Mouse (Mus musculus): ENCODE measurements around the gene Gm21679.
"Not testable (repeated sequence)": the region's sequence is repeated elsewhere in the genome, so short reads cannot be mapped to it uniquely, and the experiment has no call there.

Gm21679 gene

GRCm38 (mm10) chrY:29683270-29683669 is at the start of gene Gm21679:
Gene Gm21679, minus strand, starts transcription at chrY:29683370.
- not testable (repeated sequence) for DNase-seq (ENCODE audit: low spot score)

Measured in embryo, embryonic 10.5 days (tissue).